Mouse (Mus musculus): ENCODE measurements around the gene Mgea5. TPM values are rescaled to one million over a fixed set of nuclear protein-coding genes. Genes with fewer than 3 reads are reported as not detected.
A peak's percentile ranks its signal among the peaks of the same experiment; 100 is the strongest.

The Mgea5 gene
- total RNA-seq, 2 experiments from 2014 or later: 58.5 to 67.4 TPM

GRCm38 (mm10) chr19:45748206-45748605, 35.4 kb downstream of the Mgea5 start:
- DNase-seq: peak in 1 of 2 experiments; percentile 7

- peak; percentile 86 to 89 for DNase-seq
Measured at GRCm38 (mm10) chr19:45747028-45747867, 36.4 kb downstream of the Mgea5 start.

DNA sequence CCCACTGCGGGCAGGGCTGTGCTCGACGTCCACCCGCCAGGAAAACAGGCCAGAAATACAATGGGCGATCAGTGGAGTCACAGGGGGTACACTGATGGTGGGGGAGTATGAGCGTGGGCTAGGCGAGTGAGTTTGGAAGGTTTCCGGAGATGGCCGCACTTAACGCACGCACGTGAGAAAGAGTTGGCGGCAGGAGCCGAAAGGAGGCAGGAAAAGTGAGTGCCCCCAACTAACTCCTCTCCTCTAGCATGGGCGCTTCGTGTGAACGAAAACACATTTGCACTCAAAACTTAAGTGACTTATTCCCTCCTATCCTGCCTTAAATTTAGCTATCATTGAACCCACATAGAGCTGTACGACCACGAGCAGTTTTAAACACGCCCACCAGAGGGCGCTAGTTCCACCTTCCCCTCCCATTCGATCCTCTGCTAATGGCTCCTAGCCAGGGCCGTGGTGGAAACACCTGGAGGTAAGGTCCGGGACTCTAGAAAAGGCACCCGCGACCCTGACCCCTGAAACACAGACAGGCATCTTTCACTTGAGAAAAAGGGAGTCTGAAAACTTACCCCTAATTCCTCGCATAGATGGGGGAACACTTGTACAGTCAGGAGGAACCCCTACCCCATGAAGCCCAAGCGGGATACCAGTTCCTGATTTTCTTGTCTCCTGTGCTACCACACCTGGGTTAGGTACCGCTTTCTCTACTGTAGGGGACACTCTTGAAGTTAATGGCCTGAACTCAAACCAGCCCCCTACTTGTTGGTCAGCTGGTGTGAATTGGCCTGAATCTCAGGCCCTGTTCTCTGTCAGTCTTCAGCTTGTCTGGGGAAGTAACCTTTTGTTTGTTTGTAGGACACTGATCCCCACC, 37.2 kb downstream of the Mgea5 start:
- DNase-seq: peak; percentile 79 to 84

GRCm38 (mm10) chr19:45745344-45746152, 38.1 kb downstream of the Mgea5 start:
- DNase-seq: no peak

DNA sequence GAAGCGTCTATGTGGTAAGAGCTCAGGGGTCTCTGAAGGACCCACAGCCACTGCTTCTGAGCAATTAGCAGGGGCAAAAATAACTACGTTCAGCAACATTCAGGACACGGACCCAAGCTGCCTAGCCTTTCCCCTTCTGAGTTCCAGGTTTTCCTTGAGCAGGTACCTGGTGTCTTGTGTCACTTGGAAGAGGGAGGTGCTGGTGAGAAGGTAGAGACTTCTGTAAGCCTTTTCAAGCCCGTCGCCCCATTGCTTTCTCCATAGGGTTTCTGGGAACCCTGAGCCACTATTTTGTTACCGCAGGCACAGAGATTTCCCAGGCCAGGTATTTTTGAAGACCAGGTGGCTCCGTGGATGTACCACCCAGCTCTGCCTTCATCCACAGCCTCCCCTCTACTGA, 40.0 kb downstream of the Mgea5 start:
- no peak for DNase-seq

DNA sequence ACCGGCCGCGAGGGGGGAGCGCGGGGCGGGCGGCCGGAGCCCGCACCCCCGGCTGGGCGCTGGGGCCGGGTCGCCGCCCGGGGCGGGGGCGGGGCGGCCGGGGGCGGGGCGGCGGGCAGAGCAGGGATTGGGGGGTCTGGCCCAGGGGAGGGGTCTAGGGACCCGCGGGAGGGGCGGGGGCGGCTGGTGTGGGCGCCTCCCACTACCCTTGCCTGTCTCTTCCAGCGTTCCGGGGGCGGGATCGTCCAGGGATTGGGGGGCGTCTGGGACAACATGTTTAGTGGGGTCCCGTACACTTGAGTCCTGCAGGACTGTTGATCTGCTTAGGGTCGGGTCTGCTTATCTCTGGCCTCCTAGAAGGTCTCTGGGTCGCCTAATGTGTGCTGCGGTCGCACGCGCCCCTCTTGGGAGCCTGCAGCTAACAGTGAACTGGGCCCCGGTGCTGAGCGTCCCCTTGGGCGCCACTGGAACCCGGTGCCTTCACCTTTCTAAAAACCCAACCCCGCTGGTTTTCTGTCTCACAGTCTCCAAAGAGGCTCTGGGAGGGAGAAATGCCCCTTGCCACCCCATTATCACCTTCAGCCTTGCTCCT, 40.6 kb downstream of the Mgea5 start:
- no peak for DNase-seq

DNA sequence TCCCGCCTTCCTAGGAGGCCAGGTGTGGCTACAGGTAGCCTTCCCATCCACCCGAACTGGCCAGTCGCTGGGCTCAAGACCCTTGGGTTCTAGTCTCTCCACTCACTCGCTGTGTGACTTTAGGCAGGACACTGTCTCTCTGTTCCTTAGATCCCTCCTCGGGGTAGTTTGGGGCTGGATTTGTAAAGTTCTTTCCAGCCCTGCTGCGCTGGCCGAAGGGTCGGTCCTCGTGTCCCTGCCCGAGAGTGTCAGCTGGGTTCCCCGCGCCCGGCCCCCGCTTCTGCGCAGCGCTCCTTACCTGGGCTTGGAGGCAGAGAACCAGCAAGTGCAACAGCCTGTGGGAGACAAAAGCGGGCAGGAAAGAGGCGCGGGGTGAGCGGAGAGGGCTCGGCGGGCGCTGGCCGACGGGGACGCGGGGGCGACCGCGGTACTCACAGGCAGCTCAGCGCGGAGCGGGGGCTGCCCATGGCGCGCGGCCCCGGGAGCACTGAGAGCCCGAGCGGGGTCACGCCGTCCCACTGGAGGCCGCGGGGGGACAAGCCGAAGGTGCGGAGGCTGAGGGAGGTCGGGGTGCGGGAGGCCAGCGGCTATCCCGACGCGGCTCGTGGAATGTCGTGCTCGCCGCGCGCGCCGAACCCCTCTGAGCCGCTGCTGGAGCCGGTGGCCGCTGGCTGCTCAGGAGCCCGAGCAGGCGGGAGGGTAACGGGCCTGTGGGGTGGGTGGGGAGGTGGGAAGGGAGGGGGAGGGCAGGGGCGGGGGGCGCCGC, 41.2 kb downstream of the Mgea5 start, which contains the start of gene Fgf8:
Gene Fgf8, minus strand, starts transcription at position 698 of the 766 bp plus-strand sequence.
- DNase-seq: peak in 1 of 2 experiments; percentile 6

GRCm38 (mm10) chr19:45741431-45742217, 42.0 kb downstream of the Mgea5 start:
- DNase-seq: no peak

DNA sequence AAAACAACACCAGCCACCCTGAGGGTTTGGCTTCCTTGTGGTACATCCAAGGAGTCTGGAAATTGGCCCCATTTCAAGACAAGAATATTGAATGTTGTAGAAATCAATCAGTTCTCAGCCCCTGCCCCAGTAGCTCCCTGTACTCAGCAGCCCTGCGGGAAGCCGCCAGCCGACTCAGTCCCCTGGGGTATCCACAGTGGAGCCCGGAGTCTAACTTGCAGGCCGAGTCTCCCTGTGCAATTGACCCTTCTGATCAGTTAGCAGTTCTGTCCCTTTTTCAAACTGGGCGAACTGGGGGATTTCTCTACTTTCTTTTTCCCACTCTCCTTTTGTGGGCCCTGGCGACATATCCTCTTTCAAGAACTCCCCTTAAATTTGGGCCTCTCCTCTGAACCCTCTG, 42.8 kb downstream of the Mgea5 start:
- no peak for DNase-seq

DNA sequence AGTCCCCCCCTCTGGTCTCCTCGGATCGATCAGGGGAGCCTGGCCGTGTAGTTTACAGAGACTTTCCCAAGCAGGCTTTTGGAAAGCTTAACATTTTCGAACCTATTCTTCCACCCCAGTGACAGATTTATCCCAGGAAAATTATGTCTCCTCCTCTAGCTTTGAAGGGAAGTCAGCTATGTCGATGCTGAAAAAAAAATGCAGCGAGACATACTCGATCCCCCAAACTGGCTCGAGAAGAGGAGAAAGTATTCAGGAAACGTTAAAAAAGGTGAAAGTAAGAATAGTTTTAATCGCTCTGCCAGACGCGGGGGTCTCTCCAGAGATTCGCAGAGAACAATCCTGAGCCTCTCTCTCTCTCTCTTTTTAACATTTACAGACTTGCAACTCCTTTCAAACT, 43.4 kb downstream of the Mgea5 start:
- DNase-seq: no peak

DNA sequence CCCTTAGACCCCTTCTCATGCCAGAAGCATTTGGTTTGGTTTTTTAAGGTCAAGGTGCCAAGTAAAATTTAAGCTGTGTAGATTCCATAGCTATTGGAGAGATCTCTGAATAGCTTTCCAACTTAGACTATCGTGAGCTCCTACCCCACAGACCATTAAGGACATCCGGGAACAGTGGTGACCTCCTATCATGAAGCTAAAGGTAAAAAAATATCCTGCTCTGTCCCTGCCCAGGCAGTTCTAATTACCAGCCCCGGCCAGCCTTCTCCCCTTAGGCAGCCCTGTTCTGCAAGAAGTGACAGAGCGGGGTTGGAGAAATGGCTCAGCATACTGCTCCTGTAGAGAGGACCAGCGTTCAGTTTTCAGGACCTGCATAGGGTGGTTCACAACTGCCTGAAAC, 45.1 kb downstream of the Mgea5 start:
- no peak for DNase-seq

- no peak for DNase-seq
Measured at GRCm38 (mm10) chr19:45737846-45738484, 45.7 kb downstream of the Mgea5 start.

GRCm38 (mm10) chr19:45737208-45737845, 46.3 kb downstream of the Mgea5 start:
- DNase-seq: no peak

- peak; percentile 66 for DNase-seq
Measured at GRCm38 (mm10) chr19:45736855-45737207, 46.8 kb downstream of the Mgea5 start.

DNA sequence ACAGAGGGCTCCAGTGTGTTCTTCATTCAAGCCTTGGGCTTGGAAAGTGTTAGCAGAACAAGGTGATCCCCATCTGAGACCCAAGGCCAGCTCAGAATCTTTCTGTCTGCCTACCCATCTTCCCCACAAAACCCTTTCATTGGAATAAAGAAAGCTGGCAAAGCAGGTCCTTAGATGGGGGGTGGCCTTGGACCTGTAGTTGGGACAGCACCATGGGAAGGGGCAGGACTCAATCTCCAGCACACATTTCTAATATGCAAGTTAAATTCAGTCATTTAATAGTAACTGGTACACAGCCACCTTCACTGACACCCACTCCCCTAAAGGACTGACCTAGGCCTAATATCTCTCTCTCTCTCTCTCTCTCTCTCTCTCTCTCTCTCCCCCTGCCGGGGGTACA, 47.4 kb downstream of the Mgea5 start:
- no peak for DNase-seq

DNA sequence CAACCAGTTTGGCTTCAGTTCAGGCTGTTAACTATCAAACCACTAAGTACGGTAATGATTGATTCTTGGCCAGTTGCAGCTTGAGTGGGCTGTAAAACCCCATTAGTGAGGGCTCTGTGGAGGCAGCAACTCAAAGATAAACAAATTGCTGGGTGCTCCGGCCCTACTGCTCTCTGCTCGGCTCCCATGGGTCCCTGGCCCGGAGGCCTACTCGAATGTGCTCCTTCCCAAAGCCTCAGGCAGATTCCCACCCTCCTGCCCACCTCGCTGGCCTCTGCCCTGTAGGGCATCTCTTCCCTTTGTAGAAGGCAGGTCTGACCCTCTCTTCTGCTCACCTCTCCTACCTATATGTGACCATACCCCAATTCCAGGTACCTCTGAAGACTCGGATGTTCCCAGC, 48.9 kb downstream of the Mgea5 start:
- DNase-seq: no peak

DNA sequence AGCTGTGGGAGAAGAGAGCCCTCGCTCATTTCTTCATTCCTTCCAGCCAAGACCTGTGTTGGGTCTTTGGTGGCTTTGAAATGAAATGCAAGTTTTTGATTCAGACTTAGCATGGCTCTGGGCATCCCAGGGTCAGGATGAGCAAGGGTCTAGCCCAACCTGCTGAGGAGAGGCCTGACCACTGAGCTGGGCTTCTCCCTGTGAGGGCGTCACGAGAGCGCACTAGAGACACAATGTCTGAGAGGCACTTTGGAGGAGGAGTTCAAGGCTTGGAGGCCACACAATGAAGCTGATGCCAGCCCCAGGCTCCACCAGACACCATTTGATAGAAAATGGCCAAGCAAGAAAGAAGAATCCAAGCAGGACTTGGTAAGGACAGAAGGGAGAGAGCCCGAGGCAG, 49.4 kb downstream of the Mgea5 start:
- no peak for DNase-seq

DNA sequence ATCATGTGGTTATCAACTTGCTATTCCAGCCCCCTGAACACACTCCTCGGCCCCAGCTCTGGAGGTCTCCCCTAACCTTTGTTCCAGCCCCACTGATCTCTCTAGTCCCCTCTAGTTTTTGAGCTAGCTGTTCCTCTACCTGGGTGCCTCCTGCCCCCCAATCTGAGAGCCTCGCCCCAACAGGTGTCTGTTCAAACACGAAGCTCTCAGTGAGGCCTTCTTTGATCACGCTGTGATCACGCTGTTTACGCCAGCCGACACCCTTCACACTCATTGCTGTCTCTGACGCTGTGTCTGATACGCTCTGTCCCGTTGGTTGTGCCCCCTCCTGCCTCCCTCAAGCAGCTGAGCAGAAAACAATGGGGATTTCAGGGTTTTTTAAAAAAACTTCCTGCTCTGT, 50.1 kb downstream of the Mgea5 start:
- no peak for DNase-seq

- no peak for DNase-seq
Measured at GRCm38 (mm10) chr19:45731658-45732057, 52.0 kb downstream of the Mgea5 start.

Data from adrenal gland, postnatal 36 days (tissue).